Mouse (Mus musculus) CH12.LX (cell line): ENCODE data around the gene 5031439G07Rik.

Experiments
- CTCF ChIP-seq, 2 experiments: IDR thresholded peaks in 1 of 2; conservative IDR thresholded peaks in 1 of 2; 2 replicates each; pipeline ENCODE4 v1.5.1; 2011 to 2012; ENCODE audit warnings: low read depth in 2 of 2, low read length in 2 of 2, improper control_type of control experiment in 1 of 2, inconsistent platforms in 1 of 2, mild to moderate bottlenecking in 1 of 2, moderate library complexity in 1 of 2
- EP300 ChIP-seq: IDR thresholded peaks from 2 replicates; pipeline ENCODE4 v1.6.1; 2011; ENCODE audit warnings: low read length, improper control_type of control experiment
- JUN ChIP-seq: IDR thresholded peaks from 2 replicates; pipeline ENCODE4 v1.6.1; 2011; ENCODE audit warnings: low read depth, mild to moderate bottlenecking, low read length, improper control_type of control experiment, moderate library complexity; ENCODE audit not compliant: insufficient read depth
- POLR2A ChIP-seq: IDR thresholded peaks from 2 replicates; pipeline ENCODE4 v1.6.1; 2011; ENCODE audit warnings: low read depth, mild to moderate bottlenecking, improper control_type of control experiment, low read length
- SIN3A ChIP-seq: IDR thresholded peaks from 2 replicates; pipeline ENCODE4 v1.6.1; 2012; ENCODE audit warnings: low read length, improper control_type of control experiment, inconsistent platforms
- ZMIZ1 ChIP-seq: IDR thresholded peaks from 2 replicates; pipeline ENCODE4 v1.6.1; 2012; ENCODE audit warnings: low read depth, mild to moderate bottlenecking, inconsistent platforms, low read length, improper control_type of control experiment

GRCm38 (mm10) chr15:84997768-84998454 lies 9.6 kb upstream of the 5031439G07Rik start:
- TF ChIP-seq SIN3A, result no peak
- no peak for TF ChIP-seq POLR2A
- TF ChIP-seq EP300, result no peak
- no peak for TF ChIP-seq JUN
- TF ChIP-seq CTCF (conservative IDR thresholded peaks at IDR 0.05 in 1 of 2, IDR thresholded peaks at IDR 0.05 in 1 of 2; ENCODE audit: low read depth in 2 of 2, low read length in 2 of 2), result no peak
- TF ChIP-seq ZMIZ1, result no peak
